Mouse (Mus musculus): ENCODE data around the gene Cd200r3.

Cd200r3 gene

GRCm38 (mm10) chr16:44993319-44994019, 50.0 kb downstream of the Cd200r3 start:
- no peak for DNase-seq

DNA sequence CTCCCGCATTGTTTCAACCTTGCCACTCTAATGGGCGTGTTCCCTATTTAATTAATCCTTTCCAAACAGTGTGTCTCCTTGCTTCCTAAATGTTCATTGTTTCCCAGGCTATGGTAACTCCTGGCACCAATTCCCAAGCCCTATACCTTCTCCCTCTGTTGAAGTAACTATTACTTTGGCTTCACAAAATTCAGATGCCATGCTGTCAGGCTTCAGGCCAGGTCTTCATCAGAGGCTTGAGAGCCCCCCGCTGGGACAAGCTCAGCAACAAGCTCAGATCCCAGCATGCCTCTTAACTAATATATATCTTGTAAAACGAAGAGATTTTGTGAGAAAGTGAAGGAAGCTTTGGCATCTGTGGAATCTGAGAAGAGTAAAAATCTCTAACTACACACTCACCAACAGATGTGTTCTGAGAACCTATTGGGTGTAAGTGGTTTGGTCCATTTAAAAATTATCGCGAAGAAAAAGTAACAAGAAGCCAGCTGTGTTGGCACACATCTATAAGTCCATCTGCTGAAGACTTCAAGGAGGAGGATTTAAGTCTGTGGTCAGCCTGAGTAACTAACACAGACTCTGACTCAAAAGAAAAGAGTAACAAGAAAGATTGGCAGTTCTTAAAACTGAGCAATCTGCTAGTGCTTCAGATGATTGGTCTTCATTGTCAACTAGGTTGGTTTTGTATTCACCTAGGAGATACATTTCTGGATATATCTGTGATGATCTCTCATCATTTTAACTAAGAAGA, 50.9 kb downstream of the Cd200r3 start:
- no peak for DNase-seq

- no peak for DNase-seq
Observed at GRCm38 (mm10) chr16:44995111-44995510, 51.6 kb downstream of the Cd200r3 start.

DNA sequence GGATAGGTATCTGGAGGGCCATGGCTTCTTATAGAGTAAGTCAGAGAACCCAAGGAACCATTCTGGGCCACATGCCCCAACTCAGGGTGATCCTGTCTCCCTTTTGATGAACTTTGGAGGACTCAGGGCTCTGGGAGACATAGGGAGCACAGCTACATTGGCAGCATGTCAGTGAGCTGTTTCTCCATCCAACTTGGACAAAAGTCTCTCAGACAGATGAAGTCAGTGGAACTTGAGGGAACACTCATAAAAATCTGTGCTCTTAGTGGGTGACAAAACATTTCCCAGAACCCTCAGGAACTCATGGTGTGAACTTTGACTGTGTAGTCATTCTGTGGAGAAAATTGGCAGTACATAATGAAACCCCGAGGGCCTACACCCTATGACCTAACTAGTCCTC, 53.2 kb downstream of the Cd200r3 start:
- no peak for DNase-seq

DNA sequence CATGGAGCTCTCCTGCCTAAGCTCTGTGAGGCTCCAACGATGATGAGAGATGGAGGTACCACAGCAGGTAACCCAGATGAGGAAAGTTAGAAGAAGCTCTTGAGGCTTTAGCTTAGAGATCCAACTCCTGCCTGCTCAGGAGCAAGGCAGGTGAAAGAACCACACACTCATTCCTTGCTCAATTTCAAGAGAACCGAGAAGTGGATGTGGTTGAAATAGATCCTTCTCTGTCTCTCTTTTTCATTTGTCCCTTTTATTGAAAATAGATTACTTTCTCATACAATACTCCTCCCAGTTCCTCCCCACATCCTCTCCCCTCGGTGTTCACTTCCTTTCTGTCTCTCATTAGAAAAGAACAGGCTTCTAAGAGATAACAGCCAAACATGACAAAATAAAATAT, 56.1 kb downstream of the Cd200r3 start:
- no peak for DNase-seq

- no peak for DNase-seq
Observed at GRCm38 (mm10) chr16:45004443-45004842, 61.0 kb downstream of the Cd200r3 start.

- no peak for DNase-seq
Observed at GRCm38 (mm10) chr16:45005280-45005679, 61.8 kb downstream of the Cd200r3 start.

DNA sequence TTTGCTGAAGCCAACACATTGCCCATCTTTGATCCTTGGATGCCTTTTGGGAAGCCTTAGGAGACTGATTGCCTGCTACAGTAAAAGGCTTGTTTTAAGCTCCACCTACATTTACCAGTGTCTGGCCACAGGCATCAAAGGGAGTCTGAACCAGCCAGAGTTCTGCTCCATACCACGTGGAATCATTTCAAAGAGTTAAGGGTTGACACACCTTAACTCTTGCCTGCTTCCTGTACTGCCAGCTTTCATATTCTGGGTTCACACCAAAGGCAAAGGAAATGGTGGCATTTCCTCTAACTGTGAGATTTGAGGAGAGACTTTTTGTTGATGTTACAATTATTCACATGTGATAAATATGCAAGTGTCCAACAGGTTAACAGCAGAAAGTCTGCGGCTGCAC, 63.5 kb downstream of the Cd200r3 start:
- no peak for DNase-seq

- no peak for DNase-seq
Observed at GRCm38 (mm10) chr16:45007807-45008206, 64.3 kb downstream of the Cd200r3 start.

DNA sequence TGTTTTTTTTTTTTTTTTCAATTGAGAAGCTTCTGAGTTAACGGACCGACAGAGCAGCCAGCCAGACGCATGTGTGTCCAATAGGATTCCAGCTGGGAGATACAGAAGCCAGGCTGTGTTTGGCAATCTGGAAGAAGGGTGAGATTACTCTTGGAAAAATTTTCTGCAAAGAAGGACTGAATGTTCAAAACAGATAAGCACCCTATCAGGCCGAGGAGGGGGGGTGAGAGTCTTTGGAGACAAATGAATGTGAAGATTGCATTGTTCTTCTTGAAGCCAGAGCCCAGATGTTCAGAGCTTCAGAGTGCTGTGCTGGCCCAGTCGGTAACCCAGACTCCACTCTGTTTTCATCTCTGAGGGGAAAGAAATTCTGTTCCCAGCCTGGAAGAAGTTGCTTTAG, 66.2 kb downstream of the Cd200r3 start:
- DNase-seq = no peak

DNA sequence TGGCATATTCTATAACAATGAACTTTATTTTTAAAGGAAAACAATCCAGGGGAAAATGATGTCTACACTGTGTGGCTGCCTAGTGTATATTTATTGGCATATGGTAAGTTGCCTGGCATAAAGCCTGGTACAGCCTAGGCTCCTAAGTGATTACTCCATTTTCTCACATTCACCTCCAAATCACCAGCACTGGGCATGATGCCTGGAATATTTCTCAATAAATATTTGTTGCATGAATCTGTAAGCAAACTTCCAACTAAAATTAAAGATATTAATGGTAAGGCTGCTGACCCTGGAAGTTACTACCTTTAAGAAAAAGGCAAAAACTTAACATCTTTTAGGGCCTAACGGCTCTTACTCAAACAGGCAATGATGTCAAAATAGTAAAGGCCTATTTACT, 72.1 kb downstream of the Cd200r3 start:
- no peak for DNase-seq

DNA sequence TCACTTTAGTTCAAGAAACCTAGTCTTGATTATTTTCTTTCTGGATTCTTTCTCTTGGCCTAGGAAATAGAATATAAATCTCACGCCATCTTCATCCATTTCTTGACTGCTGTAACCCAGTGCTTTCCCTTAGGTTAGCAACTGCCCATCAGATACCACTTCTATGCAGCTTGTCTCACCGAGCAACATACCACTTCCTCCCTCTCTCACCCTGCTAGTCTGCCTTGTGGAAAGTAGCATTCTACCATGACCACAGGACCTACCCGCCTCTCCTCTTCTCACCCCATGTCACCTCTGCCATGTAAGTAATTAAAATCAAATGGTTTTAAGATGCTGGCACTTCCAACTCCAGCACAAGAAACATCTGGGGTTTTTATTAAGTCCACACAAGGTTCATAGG, 73.0 kb downstream of the Cd200r3 start:
- no peak for DNase-seq

GRCm38 (mm10) chr16:45018868-45019267, 75.4 kb downstream of the Cd200r3 start:
- DNase-seq = no peak

DNA sequence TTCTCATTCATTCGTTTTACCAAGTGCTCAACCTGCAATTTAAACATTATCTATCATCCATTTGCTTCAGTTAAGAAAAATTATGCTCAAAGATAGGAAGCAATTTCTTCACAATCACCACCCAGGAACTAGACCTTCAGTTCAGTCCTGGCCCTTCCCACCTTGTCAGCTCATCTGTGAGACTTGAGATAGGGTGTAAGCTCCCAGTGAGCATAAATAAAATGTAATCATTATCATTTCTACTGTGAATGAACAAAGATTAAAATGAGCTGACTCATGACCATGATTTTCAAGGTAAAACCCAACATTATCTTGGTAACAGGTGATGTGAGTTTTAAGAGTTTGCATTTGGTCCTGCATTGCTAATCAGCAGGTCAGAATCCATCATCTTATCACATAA, 76.6 kb downstream of the Cd200r3 start:
- no peak for DNase-seq

- no peak for DNase-seq
Observed at GRCm38 (mm10) chr16:45020669-45021309, 77.3 kb downstream of the Cd200r3 start.

DNA sequence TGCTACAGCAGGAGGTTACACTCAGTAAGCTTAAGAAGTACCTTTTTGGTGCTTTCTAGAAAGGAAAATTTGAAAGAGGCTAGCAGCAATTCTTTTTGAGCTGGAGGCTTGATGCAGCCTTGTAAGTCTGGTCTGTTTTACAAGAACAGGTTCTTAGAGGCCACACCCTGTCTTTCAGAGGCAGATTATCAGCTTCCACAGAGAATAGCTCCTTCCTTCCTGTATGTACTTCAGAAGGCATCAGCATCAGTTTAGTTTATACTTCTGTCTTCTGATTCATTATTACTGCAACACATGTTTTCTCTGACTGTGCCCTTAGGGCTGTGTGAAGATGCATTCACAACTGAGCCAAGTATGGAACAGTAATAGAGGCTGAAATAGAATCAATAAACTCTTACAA, 78.0 kb downstream of the Cd200r3 start:
- no peak for DNase-seq

DNA sequence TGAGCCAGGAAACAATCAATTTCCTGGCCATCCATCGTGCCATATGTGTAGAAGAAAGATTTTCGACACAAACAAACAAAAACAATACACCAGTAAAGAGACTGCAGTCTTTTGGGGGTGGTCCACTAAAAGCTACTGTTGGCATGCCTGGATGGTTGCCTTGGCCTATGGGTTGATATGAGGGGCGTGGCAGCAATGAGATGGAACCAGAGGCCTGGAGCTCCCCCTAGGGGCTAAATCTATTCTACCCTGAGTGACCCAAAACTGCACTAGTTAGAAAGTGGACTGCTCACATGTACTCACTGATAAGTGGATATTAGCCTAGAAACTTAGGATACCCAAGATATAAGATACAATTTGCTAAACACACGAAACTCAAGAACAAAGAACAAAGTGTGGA, 80.4 kb downstream of the Cd200r3 start:
- peak; percentile 17 for DNase-seq

GRCm38 (mm10) chr16:45025321-45025720, 81.8 kb downstream of the Cd200r3 start:
- DNase-seq = no peak

- no peak for DNase-seq
Observed at GRCm38 (mm10) chr16:45029080-45029479, 85.6 kb downstream of the Cd200r3 start.

DNA sequence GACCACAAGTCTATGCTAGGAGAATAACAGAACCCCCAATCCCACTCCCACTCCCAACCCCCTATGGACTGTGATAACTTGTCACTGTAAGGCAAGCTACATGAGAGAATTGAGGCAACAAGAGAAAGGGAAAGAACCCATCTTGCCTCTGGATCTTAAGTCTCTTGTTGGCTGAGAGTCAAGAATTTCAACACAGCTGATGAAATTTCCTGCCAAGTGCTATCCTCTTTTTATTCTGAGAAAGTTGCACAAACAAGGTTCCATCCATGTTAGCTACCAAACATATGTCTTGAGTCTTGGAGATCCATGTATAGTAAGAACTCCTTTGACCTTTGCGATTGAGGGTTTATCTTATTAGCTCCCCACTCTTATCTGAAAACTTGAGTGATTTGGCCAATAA, 86.0 kb downstream of the Cd200r3 start:
- DNase-seq = no peak

DNA sequence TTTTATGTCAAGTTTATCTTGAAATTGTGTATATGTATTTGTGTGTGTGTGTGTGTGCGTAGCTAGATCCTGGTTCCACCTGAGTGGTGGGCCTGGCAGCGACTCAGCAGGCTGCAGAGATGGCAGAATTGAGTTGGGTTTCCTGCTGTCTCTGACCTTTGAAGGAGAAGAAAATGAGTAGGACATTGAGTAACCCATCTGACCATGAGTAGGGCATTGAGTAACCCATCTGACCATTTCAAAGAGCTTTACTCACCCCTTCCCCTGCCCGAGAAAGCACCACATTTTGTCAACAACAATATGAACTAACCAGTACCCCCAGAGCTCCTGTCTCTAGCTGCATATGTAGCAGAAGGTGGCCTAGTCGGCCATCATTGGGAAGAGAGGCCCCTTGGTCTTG, 86.6 kb downstream of the Cd200r3 start:
- no peak for DNase-seq

GRCm38 (mm10) chr16:45030796-45031195, 87.3 kb downstream of the Cd200r3 start:
- DNase-seq = no peak
